Mouse (Mus musculus) forebrain, embryonic 14.5 days (tissue): ENCODE results near the gene Itgb7. TPM values are rescaled to one million over a fixed set of nuclear protein-coding genes. Genes with fewer than 3 reads are reported as not detected.

Experiments
- ATAC-seq: fragments of 200-750 bp; cut with Nextera tagmentation; 2 replicates; pipeline ENCODE4 v1.8.0; 2017; ENCODE audit warnings: mild to moderate bottlenecking, moderate library complexity
- DNase-seq: peaks from one replicate; pipeline ENCODE4 v3.0.0-alpha.2; 2015; ENCODE audit warnings: low spot score
- H3K27ac ChIP-seq: fragments of 300-500 bp; sonication (generic); 2 replicates; pipeline ENCODE4 v1.5.1; 2014; ENCODE audit warnings: low read depth, mild to moderate bottlenecking, control low read depth, low read length, moderate library complexity
- H3K27me3 ChIP-seq: fragments of 300-500 bp; sonication (generic); replicated peaks from 2 replicates; pipeline ENCODE4 v1.6.1; 2014; ENCODE audit warnings: low read length, control low read depth, mixed read lengths; ENCODE audit not compliant: control insufficient read depth, insufficient read depth
- H3K36me3 ChIP-seq: fragments of 300-500 bp; sonication (generic); 2 replicates; pipeline ENCODE4 v1.6.1; 2014; ENCODE audit warnings: low read length, control low read depth; ENCODE audit not compliant: control insufficient read depth, insufficient read depth
- H3K4me1 ChIP-seq: fragments of 300-500 bp; sonication (generic); 2 replicates; pipeline ENCODE4 v1.6.1; 2014; ENCODE audit warnings: antibody characterized with exemption, low read length, control low read depth; ENCODE audit not compliant: control insufficient read depth, insufficient read depth
- H3K4me2 ChIP-seq: fragments of 300-500 bp; sonication (generic); 2 replicates; pipeline ENCODE4 v1.6.1; 2014; ENCODE audit warnings: mild to moderate bottlenecking, control low read depth, low read length
- H3K4me3 ChIP-seq: fragments of 300-500 bp; sonication (generic); 2 replicates; pipeline ENCODE4 v1.5.1; 2014; ENCODE audit warnings: low read depth, low read length, control low read depth
- H3K9ac ChIP-seq: fragments of 300-500 bp; sonication (generic); 2 replicates; pipeline ENCODE4 v1.6.1; 2014; ENCODE audit warnings: mild to moderate bottlenecking, low read length, control low read depth, moderate library complexity
- H3K9me3 ChIP-seq: fragments of 300-500 bp; sonication (generic); replicated peaks from 2 replicates; pipeline ENCODE4 v1.6.1; 2016; ENCODE audit warnings: low read length, control low read depth, mixed read lengths; ENCODE audit not compliant: control insufficient read depth
- WGBS: fragments of 180-500 bp; shearing (Covaris S2); extraction: QIAGEN DNeasy Blood & Tissue Kit; methylation state at CpG from one replicate; pipeline ENCODE4 v1.1.7; 2014; 5-methylcytosine and 5-hydroxymethylcytosine counted together
- polyA plus RNA-seq: library from polyadenylated mRNA; unstranded; fragments of >200 nt; fragmentation: Nextera tagmentation; extraction: Ambion mirVana; gene quantifications from 2 replicates; pipeline ENCODE4 v1.2.1, GENCODE M21; 2014

The Itgb7 gene
- polyA plus RNA-seq, 1 experiment from 2014 or later: 0.38 TPM

DNA sequence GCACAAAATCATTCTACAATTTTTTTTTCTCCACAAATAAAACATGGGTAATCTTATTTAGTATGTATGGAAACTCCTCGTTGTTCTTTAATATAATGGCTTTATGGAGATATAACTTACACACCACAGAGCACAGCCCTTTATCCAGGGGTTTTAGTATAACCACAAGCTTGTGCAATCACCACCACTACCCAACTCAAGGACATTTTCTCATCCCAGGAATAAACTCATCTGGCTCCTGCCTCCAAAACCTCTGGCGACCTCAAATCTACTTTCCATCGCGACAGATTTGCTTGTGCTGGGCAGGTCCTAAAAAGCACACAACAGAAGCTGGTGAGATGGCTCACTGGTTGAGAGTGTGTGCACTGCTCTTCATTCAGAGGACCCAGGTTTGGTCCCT is 38.1 kb downstream of the Itgb7 start:
- H3K36me3 ChIP-seq: no peaks in the 10 kb centered on the region
- no peaks in the 10 kb centered on the region for H3K27me3 ChIP-seq
- no peaks in the 10 kb centered on the region for H3K4me1 ChIP-seq
- H3K4me2 ChIP-seq: no peak overlapping the region
- DNase-seq: no peak
- WGBS: 84% methylated on average over 4 of the region's 4 CpGs
- no peak overlapping the region for H3K9ac ChIP-seq
- no peaks in the 10 kb centered on the region for H3K9me3 ChIP-seq
- no peak overlapping the region for H3K4me3 ChIP-seq
- no peak overlapping the region for H3K27ac ChIP-seq
- ATAC-seq: no peak

DNA sequence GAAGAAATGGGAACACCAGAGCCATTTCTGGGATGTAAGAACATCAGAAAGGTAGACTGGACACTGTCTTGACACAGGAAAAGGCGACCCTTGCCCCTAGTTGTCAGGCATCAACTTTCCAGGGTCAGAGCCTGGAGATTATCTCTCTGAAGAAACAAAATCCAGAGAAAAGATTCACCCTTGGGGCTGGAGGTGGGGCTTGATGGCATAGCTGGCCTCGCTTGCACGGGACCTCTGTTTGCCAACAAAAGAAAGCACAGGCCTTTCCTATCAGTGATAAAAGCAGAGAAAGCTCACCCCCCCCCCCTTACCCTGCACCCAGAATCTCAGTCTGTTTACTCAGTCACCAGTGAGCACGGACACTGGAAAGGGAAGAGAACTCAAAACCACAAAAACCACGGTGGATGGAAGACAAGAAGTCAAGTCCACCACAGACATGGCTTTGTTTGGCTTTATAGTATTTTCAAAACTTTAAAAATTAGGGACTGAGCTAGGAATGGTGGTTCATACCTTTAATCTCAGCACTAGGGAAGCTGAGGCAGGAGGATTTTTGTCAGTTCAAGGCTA is 38.8 kb downstream of the Itgb7 start:
- no peak for ATAC-seq
- WGBS: 79% methylated on average over 5 of the region's 5 CpGs
- Histone ChIP-seq H3K4me3 (no peak overlapping the region), H3K27ac (no peak overlapping the region), H3K9me3 (no peaks in the 10 kb centered on the region), H3K27me3 (no peaks in the 10 kb centered on the region), H3K4me2 (no peak overlapping the region), H3K36me3 (no peaks in the 10 kb centered on the region), H3K4me1 (no peaks in the 10 kb centered on the region), H3K9ac (no peak overlapping the region)
- no peak for DNase-seq

GRCm38 (mm10) chr15:102192271-102192812 is 39.4 kb downstream of the Itgb7 start:
- H3K4me2 ChIP-seq: no peak overlapping the region
- H3K4me3 ChIP-seq: no peak overlapping the region
- WGBS: 89% methylated on average over 7 of the region's 7 CpGs
- DNase-seq: no peak
- H3K36me3 ChIP-seq: no peaks in the 10 kb centered on the region
- no peaks in the 10 kb centered on the region for H3K9me3 ChIP-seq
- H3K4me1 ChIP-seq: no peaks in the 10 kb centered on the region
- ATAC-seq: no peak
- no peak overlapping the region for H3K9ac ChIP-seq
- H3K27ac ChIP-seq: no peak overlapping the region
- no peaks in the 10 kb centered on the region for H3K27me3 ChIP-seq

DNA sequence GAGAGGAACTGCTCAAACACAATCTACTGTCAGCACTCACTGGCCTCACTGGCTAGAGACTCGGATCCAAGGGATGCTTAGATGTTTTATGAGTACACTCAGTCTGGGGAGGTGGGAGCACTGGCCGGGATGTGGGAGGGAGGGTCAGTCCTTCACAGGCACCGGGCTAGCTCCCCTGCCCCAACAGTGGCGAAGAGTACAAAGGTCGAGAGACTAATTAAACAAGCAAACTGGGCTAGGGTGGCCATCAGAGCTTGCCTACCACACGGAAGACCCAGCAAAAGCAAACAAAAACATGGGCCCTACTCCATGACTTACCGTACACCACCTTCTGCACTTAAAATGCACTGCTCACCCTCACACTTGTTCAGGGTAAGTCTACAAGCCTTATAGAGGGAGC is 40.0 kb downstream of the Itgb7 start:
- WGBS: 82% methylated on average over 7 of the region's 7 CpGs
- Histone ChIP-seq H3K9ac (no peak overlapping the region), H3K4me2 (no peak overlapping the region), H3K36me3 (peaks cover 5% of the 10 kb centered on the region), H3K9me3 (no peaks in the 10 kb centered on the region), H3K27me3 (no peaks in the 10 kb centered on the region), H3K4me1 (no peaks in the 10 kb centered on the region), H3K4me3 (no peak overlapping the region), H3K27ac (no peak overlapping the region)
- ATAC-seq (no peak), DNase-seq (no peak)

DNA sequence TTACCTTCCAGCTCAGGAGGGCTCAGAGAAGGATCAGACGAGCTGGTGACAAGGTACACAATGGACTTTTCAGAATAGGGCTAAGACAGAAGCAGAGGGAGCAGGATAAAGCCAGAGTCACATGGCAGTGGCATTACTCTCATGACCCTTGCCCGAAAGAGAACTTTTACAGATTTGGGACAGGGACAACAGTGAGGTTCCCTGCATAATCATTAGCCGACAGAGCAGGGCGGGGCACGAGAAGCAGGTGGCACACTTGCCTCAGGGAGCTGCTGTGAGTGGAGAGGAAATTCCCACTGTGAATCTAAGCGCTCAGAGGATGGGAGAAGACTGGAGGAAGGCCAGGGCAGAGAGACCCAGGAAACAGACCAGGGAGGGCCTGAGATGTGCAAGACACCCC is 42.9 kb downstream of the Itgb7 start:
- WGBS: 62% methylated on average over 6 of the region's 6 CpGs
- Histone ChIP-seq H3K9me3 (no peaks in the 10 kb centered on the region), H3K36me3 (peaks cover 11% of the 10 kb centered on the region), H3K4me1 (no peaks in the 10 kb centered on the region), H3K4me2 (no peak overlapping the region), H3K27me3 (no peaks in the 10 kb centered on the region), H3K27ac (no peak overlapping the region), H3K9ac (no peak overlapping the region), H3K4me3 (no peak overlapping the region)
- DNase-seq: no peak
- ATAC-seq: no peak

DNA sequence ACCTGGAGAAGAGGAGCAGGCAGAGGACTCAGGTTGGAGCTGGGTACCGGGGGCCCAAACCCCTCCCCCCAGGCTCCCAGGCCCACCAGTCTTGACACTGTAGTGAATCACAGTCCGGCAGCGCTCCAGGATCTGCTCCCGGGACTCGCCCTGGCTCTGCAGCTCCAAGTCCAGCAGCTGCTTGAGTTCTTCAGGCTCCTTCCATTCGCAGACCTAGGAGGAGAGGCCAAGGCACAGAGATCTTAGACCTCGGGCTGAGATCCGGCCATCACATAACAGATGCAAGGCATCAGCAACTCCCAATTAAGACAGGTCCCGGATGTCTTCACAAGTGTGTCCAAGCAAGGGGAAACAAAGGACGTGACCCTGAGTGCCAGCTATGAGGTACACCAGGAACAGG is 43.6 kb downstream of the Itgb7 start:
- H3K9me3 ChIP-seq: no peaks in the 10 kb centered on the region
- no peaks in the 10 kb centered on the region for H3K27me3 ChIP-seq

DNA sequence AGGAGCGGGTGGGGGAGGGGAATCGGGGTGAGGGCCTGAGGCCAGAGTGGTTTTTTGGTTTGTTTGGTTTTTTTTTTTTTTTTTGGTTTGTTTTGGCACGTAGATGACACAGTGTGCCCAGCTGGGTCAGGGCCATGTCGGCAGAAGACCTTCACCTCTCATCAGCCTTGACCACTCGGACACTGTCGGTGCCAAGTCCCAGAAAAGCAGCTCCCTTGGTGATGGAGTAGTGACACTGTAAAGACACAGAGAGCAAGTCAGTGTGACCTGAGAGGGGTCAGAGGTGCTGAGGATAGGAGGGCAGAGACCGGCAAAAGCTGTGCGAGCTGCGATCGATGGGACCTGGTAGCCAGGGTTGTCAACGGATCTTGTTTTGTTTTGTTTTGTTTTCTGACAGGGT is 45.5 kb downstream of the Itgb7 start:
- no peak overlapping the region for H3K4me3 ChIP-seq
- no peaks in the 10 kb centered on the region for H3K9me3 ChIP-seq
- DNase-seq: no peak
- peaks cover 11% of the 10 kb centered on the region for H3K36me3 ChIP-seq
- H3K27ac ChIP-seq: no peak overlapping the region
- no peaks in the 10 kb centered on the region for H3K4me1 ChIP-seq
- H3K9ac ChIP-seq: no peak overlapping the region
- no peak overlapping the region for H3K4me2 ChIP-seq
- H3K27me3 ChIP-seq: no peaks in the 10 kb centered on the region
- 92% methylated on average over 10 of the region's 11 CpGs for WGBS
- ATAC-seq: no peak

More for the DNA sequence above, 43.6 kb downstream of the Itgb7 start:
- H3K27ac ChIP-seq: no peak overlapping the region
- ATAC-seq: no peak
- no peak for DNase-seq
- no peak overlapping the region for H3K9ac ChIP-seq
- H3K36me3 ChIP-seq: peaks cover 11% of the 10 kb centered on the region
- 90% methylated on average over 10 of the region's 10 CpGs for WGBS
- no peak overlapping the region for H3K4me2 ChIP-seq
- H3K4me1 ChIP-seq: no peaks in the 10 kb centered on the region
- no peak overlapping the region for H3K4me3 ChIP-seq

GRCm38 (mm10) chr15:102183076-102183475 is 48.7 kb downstream of the Itgb7 start:
- 83% methylated on average over 3 of the region's 3 CpGs for WGBS
- ATAC-seq: no peak
- no peaks in the 10 kb centered on the region for H3K27me3 ChIP-seq
- no peaks in the 10 kb centered on the region for H3K9me3 ChIP-seq
- H3K4me2 ChIP-seq: no peak overlapping the region
- no peak overlapping the region for H3K4me3 ChIP-seq
- H3K36me3 ChIP-seq: peaks cover 11% of the 10 kb centered on the region
- H3K9ac ChIP-seq: no peak overlapping the region
- no peak overlapping the region for H3K27ac ChIP-seq
- no peaks in the 10 kb centered on the region for H3K4me1 ChIP-seq
- no peak for DNase-seq

- no peak overlapping the region for H3K9ac ChIP-seq
- ATAC-seq (no peak), DNase-seq (no peak)
- no peak overlapping the region for H3K27ac ChIP-seq
- H3K36me3 ChIP-seq: 0 out of 2 replicates have a peak, but pooled peaks cover 3% of the 10 kb centered on the region
- no peaks in the 10 kb centered on the region for H3K4me1 ChIP-seq
- H3K4me3 ChIP-seq: no peak overlapping the region
- H3K4me2 ChIP-seq: no peak overlapping the region
- 91% methylated on average over 14 of the region's 14 CpGs for WGBS
- H3K27me3 ChIP-seq: no peaks in the 10 kb centered on the region
- H3K9me3 ChIP-seq: no peaks in the 10 kb centered on the region
Observed at GRCm38 (mm10) chr15:102179924-102180323, 51.8 kb downstream of the Itgb7 start.
